Mouse (Mus musculus) mouse trophoblast stem cell (cell line): Measurements from ENCODE around the gene Cebpg.

Source experiments
- in situ Hi-C, 2 experiments: fragments of 300-500 bp; cut with MseI, MboI; formaldehyde crosslinking; loops; 2 replicates in 1 of 2; 3 replicates in 1 of 2; pipeline ENCODE4 v1.15.1; 2025

Gene Cebpg

GRCm38 (mm10) chr7:35056436-35056864 lies at the start of gene Cebpg:
Cebpg (minus strand) TSS chr7:35056573.
- in situ Hi-C loops = no loop called here

- in situ Hi-C loops = no loop called here
Measured at GRCm38 (mm10) chr7:35099528-35099927, 43.2 kb upstream of the Cebpg start.

- in situ Hi-C loops = no loop called here
Measured at GRCm38 (mm10) chr7:35098777-35099176, 42.4 kb upstream of the Cebpg start.

- in situ Hi-C loops = no loop called here
Measured at GRCm38 (mm10) chr7:35094975-35095678, 38.8 kb upstream of the Cebpg start.

- in situ Hi-C loops = no loop called here
Measured at GRCm38 (mm10) chr7:35090550-35090949, 34.2 kb upstream of the Cebpg start.

- in situ Hi-C loops = no loop called here
Measured at GRCm38 (mm10) chr7:35086271-35086861, 30.0 kb upstream of the Cebpg start.

GRCm38 (mm10) chr7:35084565-35085360 lies 28.4 kb upstream of the Cebpg start:
- in situ Hi-C loops = no loop called here

- in situ Hi-C loops = no loop called here
Measured at GRCm38 (mm10) chr7:35081406-35082104, 25.2 kb upstream of the Cebpg start.

GRCm38 (mm10) chr7:35080843-35081338 lies 24.5 kb upstream of the Cebpg start:
- in situ Hi-C loops = no loop called here

- in situ Hi-C loops = no loop called here
Measured at GRCm38 (mm10) chr7:35076645-35077044, 20.3 kb upstream of the Cebpg start.

GRCm38 (mm10) chr7:35066640-35067212 lies 10.4 kb upstream of the Cebpg start:
- in situ Hi-C loops = no loop called here

GRCm38 (mm10) chr7:35065958-35066357 lies 9.6 kb upstream of the Cebpg start:
- in situ Hi-C loops = no loop called here

GRCm38 (mm10) chr7:35064286-35065258 lies 8.2 kb upstream of the Cebpg start:
- in situ Hi-C loops = no loop called here

GRCm38 (mm10) chr7:35059467-35059866 lies 3.1 kb upstream of the Cebpg start:
- in situ Hi-C loops = no loop called here

- in situ Hi-C loops = no loop called here
Measured at GRCm38 (mm10) chr7:35058329-35058728, 2.0 kb upstream of the Cebpg start.

GRCm38 (mm10) chr7:35057569-35057968 lies 1.2 kb upstream of the Cebpg start:
- in situ Hi-C loops = no loop called here

GRCm38 (mm10) chr7:35056999-35057398 lies 626 bp upstream of the Cebpg start:
- in situ Hi-C loops = no loop called here

- in situ Hi-C loops = no loop called here
Measured at GRCm38 (mm10) chr7:35055619-35056435, 546 bp downstream of the Cebpg start.

- in situ Hi-C loops = no loop called here
Measured at GRCm38 (mm10) chr7:35054977-35055618, 1.3 kb downstream of the Cebpg start.
